Mouse (Mus musculus): ENCODE data around the gene Nudcd2.
A peak's percentile ranks its signal among the peaks of the same experiment; 100 is the strongest.

- peak; percentile 33; the same call in 1 of the 2 replicates for TF ChIP-seq CTCF (IDR thresholded peaks at IDR 0.05; ENCODE audit: extremely low read depth, insufficient read depth, low read length)
- TF ChIP-seq POLR2A (IDR thresholded peaks at IDR 0.05; ENCODE audit: extremely low read depth, insufficient read depth, low read length) = no peak
Observed at GRCm38 (mm10) chr11:40775315-40776269, 42.1 kb downstream of the Nudcd2 start.
